Mouse (Mus musculus): ENCODE results near the gene Dhdh.

GRCm38 (mm10) chr7:45461781-45462180 is 26.8 kb downstream of the Dhdh start:
- TF ChIP-seq TAL1 (IDR thresholded peaks at IDR 0.05; ENCODE audit: low read length) (no peak), GATA1 (IDR thresholded peaks at IDR 0.05; ENCODE audit: low read length) (no peak)
